Mouse (Mus musculus) kidney, embryonic 16.5 days (tissue): ENCODE data around the gene Fam71d. TPM values are rescaled to one million over a fixed set of nuclear protein-coding genes. Genes with fewer than 3 reads are reported as not detected.

Experiments
- ATAC-seq: fragments of 200-750 bp; cut with Nextera tagmentation; 2 replicates; pipeline ENCODE4 v1.8.0; 2017; ENCODE audit warnings: moderate TSS enrichment; ENCODE audit not compliant: low FRiP score, low TSS enrichment
- H3K27ac ChIP-seq: fragments of 300-500 bp; sonication (generic); 2 replicates; pipeline ENCODE4 v1.5.1; 2014; ENCODE audit warnings: low read length
- H3K27me3 ChIP-seq: fragments of 300-500 bp; sonication (generic); 2 replicates; pipeline ENCODE4 v1.6.1; 2014; ENCODE audit warnings: low read length, control low read depth, mixed read lengths; ENCODE audit not compliant: insufficient read depth
- H3K36me3 ChIP-seq: fragments of 300-500 bp; sonication (generic); 2 replicates; pipeline ENCODE4 v1.6.1; 2014; ENCODE audit warnings: low read length, control low read depth, mixed read lengths; ENCODE audit not compliant: insufficient read depth
- H3K4me1 ChIP-seq: fragments of 300-500 bp; sonication (generic); 2 replicates; pipeline ENCODE4 v1.6.1; 2014; ENCODE audit warnings: low read length, control low read depth, mixed read lengths; ENCODE audit not compliant: insufficient read depth
- H3K4me2 ChIP-seq: fragments of 300-500 bp; sonication (generic); replicated peaks from 2 replicates; pipeline ENCODE4 v1.6.1; 2014; ENCODE audit warnings: low read depth, low read length
- H3K4me3 ChIP-seq: fragments of 300-500 bp; sonication (generic); 2 replicates; pipeline ENCODE4 v1.5.1; 2014; ENCODE audit warnings: mild to moderate bottlenecking, low read length
- H3K9ac ChIP-seq: fragments of 300-500 bp; sonication (generic); replicated peaks from 2 replicates; pipeline ENCODE4 v1.6.1; 2014; ENCODE audit warnings: low read length
- H3K9me3 ChIP-seq: fragments of 300-500 bp; sonication (generic); 2 replicates; pipeline ENCODE4 v1.6.1; 2016; ENCODE audit warnings: low read length, control low read depth
- WGBS: fragments of 180-500 bp; shearing (Covaris S2); extraction: QIAGEN DNeasy Blood & Tissue Kit; methylation state at CpG from one replicate; pipeline ENCODE4 v1.1.7; 2014; 5-methylcytosine and 5-hydroxymethylcytosine counted together
- polyA plus RNA-seq: library from polyadenylated mRNA; unstranded; fragments of >200 nt; fragmentation: Nextera tagmentation; extraction: Ambion mirVana; gene quantifications from 2 replicates; pipeline ENCODE4 v1.2.1, GENCODE M21; 2015

Gene Fam71d
- polyA plus RNA-seq, 1 experiment from 2014 or later, result not detected

DNA sequence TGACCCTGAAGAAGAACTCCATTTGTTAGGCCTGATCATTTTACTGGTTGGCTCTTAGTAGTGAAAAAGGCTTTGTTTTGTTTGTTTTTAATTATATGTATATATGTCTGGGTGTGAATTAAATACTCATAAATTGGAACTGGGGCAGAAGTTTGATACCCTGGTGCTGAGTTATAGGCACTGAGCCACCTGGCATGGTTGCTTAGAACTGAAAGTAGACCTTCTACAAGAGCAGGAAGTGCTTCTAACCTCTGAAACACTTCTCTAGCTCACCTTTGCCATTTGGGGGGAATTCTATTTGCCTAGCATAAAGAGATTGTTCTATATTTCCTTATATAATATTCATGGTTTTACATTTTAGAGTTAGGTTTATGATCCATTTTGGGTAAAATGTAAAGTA lies 70.6 kb downstream of the Fam71d start:
- no peak for ATAC-seq
- Histone ChIP-seq H3K4me1 (no peaks in the 10 kb centered on the region), H3K4me2 (no peak overlapping the region), H3K27me3 (no peaks in the 10 kb centered on the region), H3K9ac (no peak overlapping the region), H3K4me3 (no peak overlapping the region), H3K9me3 (no peaks in the 10 kb centered on the region), H3K36me3 (no peaks in the 10 kb centered on the region), H3K27ac (no peak overlapping the region)

GRCm38 (mm10) chr12:78769031-78769713 lies 77.8 kb downstream of the Fam71d start:
- H3K27me3 ChIP-seq, result no peaks in the 10 kb centered on the region
- H3K27ac ChIP-seq, result no peak overlapping the region
- no peaks in the 10 kb centered on the region for H3K4me1 ChIP-seq
- 0 out of 2 replicates have a peak, but pooled peaks cover 3% of the 10 kb centered on the region for H3K36me3 ChIP-seq
- H3K4me2 ChIP-seq, result no peak overlapping the region
- ATAC-seq, result peak; percentile 57; the same call in 1 of the 2 replicates
- H3K4me3 ChIP-seq, result no peak overlapping the region
- H3K9ac ChIP-seq, result no peak overlapping the region
- no peaks in the 10 kb centered on the region for H3K9me3 ChIP-seq
- WGBS, result 61% methylated on average over 6 of the region's 6 CpGs

- no peak for ATAC-seq
- H3K9me3 ChIP-seq, result no peaks in the 10 kb centered on the region
- H3K27ac ChIP-seq, result no peak overlapping the region
- H3K9ac ChIP-seq, result no peak overlapping the region
- no peaks in the 10 kb centered on the region for H3K27me3 ChIP-seq
- H3K36me3 ChIP-seq, result 0 out of 2 replicates have a peak, but pooled peaks cover 3% of the 10 kb centered on the region
- H3K4me1 ChIP-seq, result peaks cover 5% of the 10 kb centered on the region; the same call in 1 of the 2 replicates
- 84% methylated on average over 2 of the region's 2 CpGs for WGBS
- H3K4me2 ChIP-seq, result no peak overlapping the region
- H3K4me3 ChIP-seq, result no peak overlapping the region
Observed at GRCm38 (mm10) chr12:78773211-78773610, 81.9 kb downstream of the Fam71d start.

GRCm38 (mm10) chr12:78777916-78778315 lies 86.6 kb downstream of the Fam71d start:
- no peaks in the 10 kb centered on the region for H3K9me3 ChIP-seq
- 0 out of 2 replicates have a peak, but pooled peaks cover 3% of the 10 kb centered on the region for H3K36me3 ChIP-seq
- no peak for ATAC-seq
- H3K4me3 ChIP-seq, result no peak overlapping the region
- WGBS, result 40% methylated on average over 2 of the region's 2 CpGs
- H3K27me3 ChIP-seq, result no peaks in the 10 kb centered on the region
- no peak overlapping the region for H3K27ac ChIP-seq
- H3K4me2 ChIP-seq, result no peak overlapping the region
- H3K9ac ChIP-seq, result no peak overlapping the region
- peaks cover 6% of the 10 kb centered on the region; the same call in 1 of the 2 replicates for H3K4me1 ChIP-seq

DNA sequence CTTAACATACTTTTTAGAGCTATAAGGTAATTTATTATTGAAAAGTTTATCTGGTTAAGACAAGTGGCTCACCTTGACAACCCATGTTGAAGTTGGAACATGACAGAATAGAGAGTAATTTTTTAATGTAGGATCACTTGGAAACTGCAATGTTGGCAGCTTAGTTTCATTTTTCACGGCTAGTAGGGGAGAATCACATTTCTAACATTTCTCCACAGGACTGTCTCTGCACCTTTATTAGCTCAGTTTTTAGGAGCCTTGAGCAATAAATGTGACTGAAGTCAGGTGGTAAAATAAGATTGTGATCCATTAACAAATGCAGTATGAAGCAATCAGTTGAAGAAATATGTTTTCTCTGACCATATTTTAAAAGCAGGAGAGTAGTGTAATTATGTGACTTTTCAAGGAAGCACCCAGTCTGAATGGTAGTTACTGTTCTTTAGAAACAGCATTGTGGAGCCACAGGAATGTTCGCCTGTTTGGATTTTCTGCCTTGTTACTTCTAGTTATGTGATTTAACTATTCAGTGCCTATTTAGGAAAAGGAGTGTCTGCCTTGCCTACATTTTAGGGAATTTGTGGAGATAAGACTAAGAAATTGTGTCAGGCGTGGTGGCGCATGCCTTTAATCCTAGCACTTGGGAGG lies 87.2 kb downstream of the Fam71d start:
- H3K36me3 ChIP-seq, result 0 out of 2 replicates have a peak, but pooled peaks cover 3% of the 10 kb centered on the region
- no peak overlapping the region for H3K4me3 ChIP-seq
- no peaks in the 10 kb centered on the region for H3K27me3 ChIP-seq
- H3K9me3 ChIP-seq, result no peaks in the 10 kb centered on the region
- H3K4me1 ChIP-seq, result peaks cover 6% of the 10 kb centered on the region; the same call in 1 of the 2 replicates
- H3K27ac ChIP-seq, result no peak overlapping the region
- no peak overlapping the region for H3K4me2 ChIP-seq
- ATAC-seq, result no peak
- 68% methylated on average over 4 of the region's 4 CpGs for WGBS
- no peak overlapping the region for H3K9ac ChIP-seq

Other genes with a start within 250 kb of the Fam71d start
- 23.0 and 25.4 TPM in 2 replicates for gene Mpp5, start 57.4 kb downstream of the Fam71d start, polyA plus RNA-seq
- gene Atp6v1d, start 170.1 kb downstream of the Fam71d start, polyA plus RNA-seq, result 66.1 and 69.7 TPM in 2 replicates
- gene Eif2s1, start 170.3 kb downstream of the Fam71d start, polyA plus RNA-seq, result 209 and 236 TPM in 2 replicates
- 4.0 and 4.7 TPM in 2 replicates for gene Plek2, start 215.4 kb downstream of the Fam71d start, polyA plus RNA-seq